Mouse (Mus musculus): ENCODE data around the gene Sirt4. TPM values are rescaled to one million over a fixed set of nuclear protein-coding genes. Genes with fewer than 3 reads are reported as not detected.
"Not testable (repeated sequence)": the region's sequence is repeated elsewhere in the genome, so short reads cannot be mapped to it uniquely, and the experiment has no call there.

The Sirt4 gene
- polyA plus RNA-seq, 1 experiment from 2014 or later: 17.2 TPM

DNA sequence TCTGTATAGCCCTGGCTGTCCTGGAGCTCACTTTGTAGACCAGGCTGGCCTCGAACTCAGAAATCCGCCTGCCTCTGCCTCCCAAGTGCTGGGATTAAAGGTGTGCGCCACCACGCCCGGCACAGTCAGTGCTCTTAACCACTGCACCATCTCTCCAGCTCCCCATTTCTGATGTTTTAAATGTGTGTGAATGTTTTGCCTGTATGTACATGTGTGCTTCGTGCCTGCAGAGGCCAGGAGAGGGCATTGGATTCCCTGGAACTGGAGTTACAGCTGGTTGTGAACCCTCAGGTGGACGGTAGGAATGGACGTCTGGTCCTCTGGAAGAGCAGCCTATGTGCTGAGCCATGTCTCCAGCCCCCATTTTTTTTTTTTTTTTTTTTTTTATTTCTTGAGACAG is 33.7 kb upstream of the Sirt4 start:
- not testable (repeated sequence) for H3K4me2 ChIP-seq (ENCODE audit: low read depth, low read length); H3K27me3 ChIP-seq (ENCODE audit: control insufficient read depth, insufficient read depth, low read length); DNase-seq (ENCODE audit: low spot score); H3K27ac ChIP-seq (replicated peaks; ENCODE audit: low read depth, low read length); H3K4me1 ChIP-seq (ENCODE audit: control insufficient read depth, insufficient read depth, low read length); H3K36me3 ChIP-seq (replicated peaks; ENCODE audit: control insufficient read depth, insufficient read depth, low read depth, low read length); H3K9me3 ChIP-seq (replicated peaks; ENCODE audit: control insufficient read depth, low read length); H3K4me3 ChIP-seq (ENCODE audit: low read depth, low read length); ATAC-seq (replicated peaks; ENCODE audit: insufficient number of reproducible peaks, low FRiP score, low TSS enrichment, low read depth); H3K9ac ChIP-seq (replicated peaks; ENCODE audit: low read length)
- 94% methylated on average over 8 of the region's 8 CpGs for WGBS

GRCm38 (mm10) chr5:115517501-115517900 is 33.0 kb upstream of the Sirt4 start:
- no peaks in the 10 kb centered on the region for H3K36me3 ChIP-seq (replicated peaks; ENCODE audit: control insufficient read depth, insufficient read depth, low read depth, low read length)
- no peak for ATAC-seq (replicated peaks; ENCODE audit: insufficient number of reproducible peaks, low FRiP score, low TSS enrichment, low read depth)
- no peaks in the 10 kb centered on the region for H3K27me3 ChIP-seq (ENCODE audit: control insufficient read depth, insufficient read depth, low read length)
- H3K27ac ChIP-seq (replicated peaks; ENCODE audit: low read depth, low read length): no peak overlapping the region
- no peak for DNase-seq (ENCODE audit: low spot score)
- WGBS: 91% methylated on average over 9 of the region's 9 CpGs
- H3K4me1 ChIP-seq (ENCODE audit: control insufficient read depth, insufficient read depth, low read length): peaks cover 9% of the 10 kb centered on the region
- no peaks in the 10 kb centered on the region for H3K9me3 ChIP-seq (replicated peaks; ENCODE audit: control insufficient read depth, low read length)
- H3K9ac ChIP-seq (replicated peaks; ENCODE audit: low read length): no peak overlapping the region
- H3K4me2 ChIP-seq (ENCODE audit: low read depth, low read length): no peak overlapping the region
- no peak overlapping the region for H3K4me3 ChIP-seq (ENCODE audit: low read depth, low read length)

DNA sequence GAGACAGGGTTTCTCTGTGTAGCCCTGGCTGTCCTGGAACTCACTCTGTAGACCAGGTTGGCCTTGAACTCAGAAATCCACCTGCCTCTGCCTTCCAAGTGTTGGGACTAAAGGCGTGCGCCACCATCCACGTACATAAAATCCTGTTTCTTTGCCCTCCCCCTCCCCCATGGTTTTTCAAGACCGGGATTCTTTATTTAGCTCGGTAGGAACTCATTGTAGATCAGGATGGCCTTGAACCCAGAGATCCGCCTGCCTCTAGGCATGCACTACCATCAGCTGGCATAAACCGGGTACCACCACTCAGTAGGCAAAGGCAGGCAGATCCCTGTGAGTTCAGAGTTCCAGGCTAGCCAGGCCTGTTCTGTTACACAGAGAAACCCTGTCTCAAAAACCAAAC is 32.4 kb upstream of the Sirt4 start:
- ATAC-seq (replicated peaks; ENCODE audit: insufficient number of reproducible peaks, low FRiP score, low TSS enrichment, low read depth): no peak
- no peaks in the 10 kb centered on the region for H3K36me3 ChIP-seq (replicated peaks; ENCODE audit: control insufficient read depth, insufficient read depth, low read depth, low read length)
- no peaks in the 10 kb centered on the region for H3K27me3 ChIP-seq (ENCODE audit: control insufficient read depth, insufficient read depth, low read length)
- no peak for DNase-seq (ENCODE audit: low spot score)
- WGBS: 89% methylated on average over 7 of the region's 7 CpGs
- H3K27ac ChIP-seq (replicated peaks; ENCODE audit: low read depth, low read length): no peak overlapping the region
- no peak overlapping the region for H3K4me2 ChIP-seq (ENCODE audit: low read depth, low read length)
- no peak overlapping the region for H3K4me3 ChIP-seq (ENCODE audit: low read depth, low read length)
- peaks cover 9% of the 10 kb centered on the region for H3K4me1 ChIP-seq (ENCODE audit: control insufficient read depth, insufficient read depth, low read length)
- H3K9me3 ChIP-seq (replicated peaks; ENCODE audit: control insufficient read depth, low read length): no peaks in the 10 kb centered on the region
- H3K9ac ChIP-seq (replicated peaks; ENCODE audit: low read length): no peak overlapping the region

DNA sequence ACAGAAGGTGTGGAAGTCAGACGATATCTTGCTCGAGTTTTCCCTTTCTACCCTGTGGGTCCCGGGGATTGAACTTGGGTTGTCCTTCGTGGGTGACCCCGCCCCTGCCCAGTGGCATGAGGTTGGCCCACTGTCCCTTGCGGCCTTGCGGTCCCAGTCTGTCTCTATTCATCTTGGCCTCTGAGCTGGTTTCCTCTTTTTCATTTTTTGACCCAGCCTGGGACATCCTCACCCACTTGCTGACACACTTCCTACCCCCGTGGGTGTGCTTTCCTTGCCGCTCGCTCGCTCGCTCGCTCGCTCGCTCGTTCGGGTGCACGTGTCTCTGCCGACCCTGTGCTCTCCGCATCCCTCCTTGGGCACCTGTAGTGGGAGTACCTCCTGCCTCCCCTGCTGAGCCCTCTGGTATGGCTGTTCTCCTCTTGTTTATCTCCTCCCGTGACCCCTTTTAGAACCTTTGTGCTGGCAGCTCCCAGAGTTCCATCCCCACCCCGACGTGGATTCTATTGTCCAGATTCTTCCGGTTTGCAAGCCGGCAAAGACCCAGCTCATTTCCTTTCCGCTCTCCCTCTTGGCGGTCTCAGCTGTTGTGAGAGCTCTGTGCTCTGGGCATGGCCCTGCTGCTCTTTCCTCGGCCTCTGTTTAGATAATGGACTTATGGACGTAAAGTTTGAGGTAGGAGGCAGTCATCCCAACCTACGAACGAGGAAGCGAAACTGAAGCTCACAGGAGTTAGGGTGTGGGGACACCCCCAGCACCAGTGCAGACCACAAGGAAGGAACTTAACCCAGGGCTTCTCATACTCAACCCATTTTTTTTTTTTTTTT is 31.8 kb upstream of the Sirt4 start:
- Histone ChIP-seq H3K4me1 (ENCODE audit: control insufficient read depth, insufficient read depth, low read length) (peaks cover 9% of the 10 kb centered on the region), H3K9ac (replicated peaks; ENCODE audit: low read length) (no peak overlapping the region), H3K36me3 (replicated peaks; ENCODE audit: control insufficient read depth, insufficient read depth, low read depth, low read length) (no peaks in the 10 kb centered on the region), H3K27ac (replicated peaks; ENCODE audit: low read depth, low read length) (no peak overlapping the region), H3K4me2 (ENCODE audit: low read depth, low read length) (no peak overlapping the region), H3K9me3 (replicated peaks; ENCODE audit: control insufficient read depth, low read length) (no peaks in the 10 kb centered on the region), H3K4me3 (ENCODE audit: low read depth, low read length) (no peak overlapping the region), H3K27me3 (ENCODE audit: control insufficient read depth, insufficient read depth, low read length) (no peaks in the 10 kb centered on the region)
- ATAC-seq (replicated peaks; ENCODE audit: insufficient number of reproducible peaks, low FRiP score, low TSS enrichment, low read depth): no peak
- no peak for DNase-seq (ENCODE audit: low spot score)
- 84% methylated on average over 32 of the region's 32 CpGs for WGBS

DNA sequence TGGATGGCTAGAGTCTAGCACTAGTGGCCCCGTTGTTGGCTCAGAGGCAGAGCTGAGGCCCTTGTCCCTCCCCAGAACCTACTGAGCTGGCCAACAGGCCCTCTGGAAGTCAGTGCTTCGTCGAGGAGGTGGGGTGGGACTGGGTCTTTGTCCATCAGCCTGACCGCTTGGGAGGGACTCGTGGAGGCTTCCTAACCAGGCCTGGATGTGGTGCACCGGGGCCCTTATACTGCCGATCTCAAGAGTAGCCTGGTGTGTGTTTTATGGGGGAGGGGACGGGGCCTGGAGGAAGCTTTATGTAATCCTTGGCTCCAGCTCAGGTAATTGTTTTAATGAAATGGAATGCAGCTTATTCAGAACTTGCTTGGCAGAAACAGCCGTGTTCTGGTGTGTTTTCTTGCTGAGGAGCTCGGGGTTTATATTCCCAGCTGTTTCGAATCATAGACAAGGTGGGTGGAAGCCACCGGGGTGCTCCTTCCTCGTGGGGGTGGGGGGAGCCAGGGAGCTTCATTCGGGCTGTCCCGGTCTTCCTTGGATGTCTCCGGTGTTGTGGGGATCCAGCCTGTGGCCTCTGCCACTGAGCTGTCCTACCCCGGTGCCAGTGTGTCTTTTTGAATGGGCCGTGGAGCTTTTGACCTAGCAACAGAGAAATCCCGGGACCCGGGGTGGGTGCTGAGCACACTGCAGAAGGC is 30.5 kb upstream of the Sirt4 start:
- peak overlapping the region; percentile 85 for H3K27ac ChIP-seq (replicated peaks; ENCODE audit: low read depth, low read length)

DNA sequence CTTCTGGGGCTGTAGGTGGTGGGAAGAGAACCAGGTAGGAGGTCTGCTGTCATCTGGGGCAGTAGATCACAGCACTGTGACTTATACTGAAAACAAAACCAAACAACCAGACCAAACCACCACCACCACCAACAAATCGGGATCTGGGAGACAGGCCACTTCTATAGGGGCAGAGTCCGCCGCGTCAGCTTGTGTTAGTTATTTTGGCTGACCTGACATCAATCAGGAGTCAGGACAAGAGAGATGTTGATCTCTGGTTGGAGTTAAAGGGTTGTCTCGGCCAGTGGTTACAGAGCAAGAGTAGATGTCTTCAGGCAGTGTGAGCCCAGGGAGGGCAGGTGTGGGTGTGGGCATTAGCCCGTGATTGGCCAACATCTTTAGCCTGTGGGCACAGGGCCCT is 29.8 kb upstream of the Sirt4 start:
- Histone ChIP-seq H3K4me2 (ENCODE audit: low read depth, low read length) (peak overlapping the region; percentile 14), H3K36me3 (replicated peaks; ENCODE audit: control insufficient read depth, insufficient read depth, low read depth, low read length) (no peaks in the 10 kb centered on the region), H3K4me3 (ENCODE audit: low read depth, low read length) (no peak overlapping the region), H3K9ac (replicated peaks; ENCODE audit: low read length) (peak overlapping the region; percentile 29), H3K27ac (replicated peaks; ENCODE audit: low read depth, low read length) (peak overlapping the region; percentile 85), H3K9me3 (replicated peaks; ENCODE audit: control insufficient read depth, low read length) (no peaks in the 10 kb centered on the region), H3K27me3 (ENCODE audit: control insufficient read depth, insufficient read depth, low read length) (no peaks in the 10 kb centered on the region), H3K4me1 (ENCODE audit: control insufficient read depth, insufficient read depth, low read length) (peaks cover 5% of the 10 kb centered on the region)
- WGBS: 76% methylated on average over 6 of the region's 6 CpGs
- DNase-seq (ENCODE audit: low spot score): no peak
- no peak for ATAC-seq (replicated peaks; ENCODE audit: insufficient number of reproducible peaks, low FRiP score, low TSS enrichment, low read depth)

More for the DNA sequence above, 30.5 kb upstream of the Sirt4 start:
- 34% methylated on average over 20 of the region's 20 CpGs for WGBS
- peak overlapping the region; percentile 14 for H3K4me2 ChIP-seq (ENCODE audit: low read depth, low read length)
- no peaks in the 10 kb centered on the region for H3K27me3 ChIP-seq (ENCODE audit: control insufficient read depth, insufficient read depth, low read length)
- ATAC-seq (replicated peaks; ENCODE audit: insufficient number of reproducible peaks, low FRiP score, low TSS enrichment, low read depth) (peak; percentile 54; the same call in 1 of the 2 replicates), DNase-seq (ENCODE audit: low spot score) (peak; percentile 81)
- peaks cover 5% of the 10 kb centered on the region for H3K4me1 ChIP-seq (ENCODE audit: control insufficient read depth, insufficient read depth, low read length)
- peak overlapping the region; percentile 29 for H3K9ac ChIP-seq (replicated peaks; ENCODE audit: low read length)
- H3K4me3 ChIP-seq (ENCODE audit: low read depth, low read length): no peak overlapping the region
- H3K36me3 ChIP-seq (replicated peaks; ENCODE audit: control insufficient read depth, insufficient read depth, low read depth, low read length): no peaks in the 10 kb centered on the region
- H3K9me3 ChIP-seq (replicated peaks; ENCODE audit: control insufficient read depth, low read length): no peaks in the 10 kb centered on the region

DNA sequence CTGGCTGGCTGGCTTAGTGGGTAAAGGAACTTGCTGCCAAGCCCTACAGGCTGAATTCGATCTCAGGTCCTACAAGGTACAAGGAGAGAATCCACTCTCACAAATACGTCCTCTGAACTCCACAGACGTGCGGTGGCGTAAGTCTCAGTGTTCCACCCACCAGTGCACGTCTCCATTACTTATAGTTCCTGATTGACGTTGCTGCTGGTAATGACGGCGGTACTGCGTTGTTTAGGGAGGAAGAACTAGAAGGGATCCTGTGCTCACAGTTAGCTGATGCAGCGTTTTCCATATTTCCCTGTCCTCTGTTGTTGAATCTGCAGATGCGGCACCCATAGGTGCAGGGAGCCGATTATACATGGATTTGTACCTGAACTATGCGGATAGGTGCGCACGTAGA is 29.2 kb upstream of the Sirt4 start:
- ATAC-seq (replicated peaks; ENCODE audit: insufficient number of reproducible peaks, low FRiP score, low TSS enrichment, low read depth) (no peak), DNase-seq (ENCODE audit: low spot score) (no peak)
- H3K4me1 ChIP-seq (ENCODE audit: control insufficient read depth, insufficient read depth, low read length): peaks cover 8% of the 10 kb centered on the region
- no peaks in the 10 kb centered on the region for H3K36me3 ChIP-seq (replicated peaks; ENCODE audit: control insufficient read depth, insufficient read depth, low read depth, low read length)
- 93% methylated on average over 16 of the region's 16 CpGs for WGBS
- H3K9me3 ChIP-seq (replicated peaks; ENCODE audit: control insufficient read depth, low read length): no peaks in the 10 kb centered on the region
- no peak overlapping the region for H3K4me2 ChIP-seq (ENCODE audit: low read depth, low read length)
- no peaks in the 10 kb centered on the region for H3K27me3 ChIP-seq (ENCODE audit: control insufficient read depth, insufficient read depth, low read length)
- H3K27ac ChIP-seq (replicated peaks; ENCODE audit: low read depth, low read length): no peak overlapping the region
- no peak overlapping the region for H3K4me3 ChIP-seq (ENCODE audit: low read depth, low read length)
- no peak overlapping the region for H3K9ac ChIP-seq (replicated peaks; ENCODE audit: low read length)

GRCm38 (mm10) chr5:115513246-115513645 is 28.7 kb upstream of the Sirt4 start:
- DNase-seq (ENCODE audit: low spot score) (no peak), ATAC-seq (replicated peaks; ENCODE audit: insufficient number of reproducible peaks, low FRiP score, low TSS enrichment, low read depth) (no peak)
- Histone ChIP-seq H3K4me2 (ENCODE audit: low read depth, low read length) (no peak overlapping the region), H3K4me3 (ENCODE audit: low read depth, low read length) (no peak overlapping the region), H3K4me1 (ENCODE audit: control insufficient read depth, insufficient read depth, low read length) (peaks cover 12% of the 10 kb centered on the region), H3K9ac (replicated peaks; ENCODE audit: low read length) (no peak overlapping the region), H3K27me3 (ENCODE audit: control insufficient read depth, insufficient read depth, low read length) (no peaks in the 10 kb centered on the region), H3K9me3 (replicated peaks; ENCODE audit: control insufficient read depth, low read length) (no peaks in the 10 kb centered on the region), H3K36me3 (replicated peaks; ENCODE audit: control insufficient read depth, insufficient read depth, low read depth, low read length) (no peaks in the 10 kb centered on the region), H3K27ac (replicated peaks; ENCODE audit: low read depth, low read length) (no peak overlapping the region)
- 95% methylated on average over 14 of the region's 14 CpGs for WGBS
